Mouse (Mus musculus): ENCODE data around the gene Smcr8.

- TF ChIP-seq POLR2A (IDR thresholded peaks at IDR 0.05; ENCODE audit: control insufficient read depth in 1 of 2, insufficient read depth in 1 of 2, low read depth in 1 of 2, low read length in 2 of 2, poor library complexity in 1 of 2), result no peak
- TF ChIP-seq CHD1 (IDR thresholded peaks at IDR 0.05; ENCODE audit: low read depth, low read length), result no peak
- TF ChIP-seq KAT2A (conservative IDR thresholded peaks at IDR 0.05; ENCODE audit: low read depth, low read length), result no peak
- peak in 1 of 2 experiments; percentile 30; a peak in 1 of 4 replicates for TF ChIP-seq EP300 (IDR thresholded peaks at IDR 0.05; ENCODE audit: low read depth in 1 of 2, low read length in 2 of 2)
- no peak for TF ChIP-seq CTCF (IDR thresholded peaks at IDR 0.05 in 2 of 3, conservative IDR thresholded peaks at IDR 0.05 in 1 of 3; ENCODE audit: control insufficient read depth in 1 of 3, insufficient read depth in 1 of 3, low read depth in 2 of 3, low read length in 3 of 3, poor library complexity in 1 of 3, severe bottlenecking in 1 of 3)
- no peak for TF ChIP-seq SMC3 (IDR thresholded peaks at IDR 0.05; ENCODE audit: low read depth, low read length)
- TF ChIP-seq ZC3H11A (IDR thresholded peaks at IDR 0.05; ENCODE audit: low read depth, low read length), result no peak
- 0 out of 2 replicates have a peak, but pooled peaks have one; percentile 11 for TF ChIP-seq TCF12 (IDR thresholded peaks at IDR 0.05; ENCODE audit: low read depth, low read length)
Measured at GRCm38 (mm10) chr11:60827241-60827945, 50.1 kb downstream of the Smcr8 start.

Measured in MEL (cell line).